Mouse (Mus musculus) kidney, postnatal 36 days (tissue): ENCODE data around the gene Serinc5.

Experiments
- DNase-seq, 2 experiments: peaks; one replicate each; pipeline ENCODE4 v3.0.0; 2021 to 2022; ENCODE audit warnings: mixed read lengths in 2 of 2

Serinc5 gene

GRCm38 (mm10) chr13:92706342-92707061, 95.6 kb downstream of the Serinc5 start:
- no peak for DNase-seq

GRCm38 (mm10) chr13:92707941-92708340, 97.0 kb downstream of the Serinc5 start:
- DNase-seq = no peak

GRCm38 (mm10) chr13:92708466-92708865, 97.6 kb downstream of the Serinc5 start:
- DNase-seq = no peak

DNA sequence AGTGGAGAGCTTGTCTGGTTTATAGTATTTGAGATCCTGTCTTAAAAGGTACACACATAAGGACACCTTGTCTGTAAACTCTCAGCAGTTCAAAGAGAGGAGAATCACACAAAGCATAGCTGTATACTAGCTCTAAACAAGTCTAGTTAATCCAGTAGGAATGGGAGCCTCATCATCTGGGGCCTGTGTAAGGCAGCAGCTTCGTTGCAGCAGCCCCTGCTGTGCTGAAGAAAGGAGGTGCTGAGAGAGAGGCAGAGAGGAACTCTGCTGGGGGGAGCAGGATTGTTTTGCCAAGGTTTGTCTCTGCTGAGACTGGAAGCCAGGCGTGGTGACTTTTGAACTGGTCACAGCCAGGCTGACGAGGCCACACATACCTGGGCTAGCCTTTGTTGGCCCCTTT, 98.6 kb downstream of the Serinc5 start:
- DNase-seq = no peak

GRCm38 (mm10) chr13:92710361-92710760, 99.5 kb downstream of the Serinc5 start:
- no peak for DNase-seq

DNA sequence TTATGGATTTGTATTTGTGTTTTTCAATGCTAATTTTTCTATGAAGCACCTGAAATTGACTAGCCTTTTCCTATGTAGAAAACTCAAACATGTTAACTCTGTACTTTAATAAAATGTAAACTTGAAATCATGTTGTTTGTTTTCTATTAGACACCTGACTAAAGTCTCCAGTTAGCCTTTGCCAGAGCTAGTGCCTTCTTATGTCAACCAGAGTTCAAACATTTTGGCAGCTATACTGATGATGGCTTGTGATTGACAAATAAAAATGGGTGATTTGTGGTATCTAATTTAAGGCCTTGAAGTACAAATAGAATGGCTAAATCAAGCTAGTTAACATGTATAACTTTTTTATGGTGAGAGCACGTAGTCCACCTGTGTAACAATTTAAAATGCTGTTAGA, 100.9 kb downstream of the Serinc5 start:
- DNase-seq = no peak

DNA sequence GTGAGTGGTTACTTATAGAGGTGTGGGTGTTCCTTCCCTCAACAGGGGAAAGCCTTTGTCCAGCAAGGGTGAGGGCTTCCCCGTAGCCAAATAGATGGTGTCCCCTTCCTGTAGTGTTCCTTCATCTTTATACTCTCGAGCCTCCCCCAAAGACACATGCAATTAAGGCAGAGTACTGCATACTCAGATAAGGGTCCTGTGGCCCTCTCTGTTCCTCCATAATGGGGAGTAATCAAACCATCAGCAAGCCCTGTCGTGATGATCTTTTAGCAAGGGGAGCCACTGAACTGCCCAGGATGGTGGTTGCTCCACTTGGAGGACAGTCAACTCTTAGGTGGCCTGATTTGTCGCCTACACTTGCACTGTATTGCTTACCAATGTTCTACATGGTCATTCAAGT, 101.7 kb downstream of the Serinc5 start:
- no peak for DNase-seq

GRCm38 (mm10) chr13:92717851-92718665, 107.2 kb downstream of the Serinc5 start:
- no peak for DNase-seq

DNA sequence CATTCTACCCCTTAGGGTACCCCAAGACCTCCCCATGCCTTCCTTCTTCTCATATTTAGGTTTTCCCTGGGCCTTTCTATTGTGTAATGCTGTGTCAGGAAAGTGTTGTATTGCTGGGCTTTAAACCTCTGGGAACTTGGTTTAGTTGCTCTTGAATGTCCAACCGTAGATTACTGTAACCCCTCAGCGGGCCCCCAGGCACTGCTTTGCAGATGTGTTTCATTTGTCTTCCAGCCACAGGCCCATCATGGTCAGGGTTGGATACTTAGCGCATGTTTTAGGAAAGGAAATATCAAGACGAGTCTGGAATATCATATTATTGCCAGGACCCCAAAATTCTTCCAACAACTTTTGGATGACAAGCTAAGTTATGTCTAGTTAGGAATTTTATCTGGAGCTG, 110.1 kb downstream of the Serinc5 start:
- DNase-seq = no peak

DNA sequence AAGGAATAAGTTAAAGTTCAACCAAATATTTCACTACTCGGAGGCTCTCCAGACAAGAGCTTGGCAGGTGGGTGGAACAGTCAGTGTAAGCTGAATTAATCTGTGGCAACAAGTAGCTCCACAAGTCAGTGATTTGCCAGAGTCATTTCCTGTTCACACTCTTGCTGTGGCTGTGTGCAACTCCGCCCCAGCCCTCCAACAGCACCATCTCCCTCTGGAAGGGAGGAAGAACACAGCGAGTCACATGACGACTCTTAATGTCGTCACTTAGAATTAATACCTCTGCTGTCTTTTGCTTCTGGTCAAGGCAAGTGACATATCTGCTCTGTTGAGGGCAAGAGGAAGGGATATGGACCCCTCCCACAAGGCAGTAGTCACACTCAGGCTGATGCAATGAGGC, 111.5 kb downstream of the Serinc5 start:
- DNase-seq = no peak

GRCm38 (mm10) chr13:92729811-92730210, 118.9 kb downstream of the Serinc5 start:
- DNase-seq = peak in 1 of 2 experiments; percentile 12

DNA sequence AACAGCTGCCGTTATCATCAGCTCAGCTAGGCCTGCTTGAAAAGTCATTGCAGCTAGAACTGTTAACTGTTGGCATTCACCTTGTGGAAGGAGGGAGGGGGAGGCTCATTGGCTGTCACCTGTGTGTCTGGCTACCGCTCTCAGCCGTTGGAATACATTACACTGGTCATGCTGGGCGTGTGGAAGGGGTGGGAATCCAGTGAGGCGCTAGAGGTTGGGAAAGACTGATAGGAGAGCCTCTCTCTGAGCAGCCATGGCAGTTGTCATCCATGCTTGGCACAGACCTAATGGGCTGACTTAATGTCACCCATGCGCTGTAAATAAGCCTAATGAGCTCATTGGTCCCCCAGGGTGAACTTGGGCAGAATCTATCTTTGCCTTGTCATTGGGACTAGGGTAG, 120.9 kb downstream of the Serinc5 start:
- no peak for DNase-seq

DNA sequence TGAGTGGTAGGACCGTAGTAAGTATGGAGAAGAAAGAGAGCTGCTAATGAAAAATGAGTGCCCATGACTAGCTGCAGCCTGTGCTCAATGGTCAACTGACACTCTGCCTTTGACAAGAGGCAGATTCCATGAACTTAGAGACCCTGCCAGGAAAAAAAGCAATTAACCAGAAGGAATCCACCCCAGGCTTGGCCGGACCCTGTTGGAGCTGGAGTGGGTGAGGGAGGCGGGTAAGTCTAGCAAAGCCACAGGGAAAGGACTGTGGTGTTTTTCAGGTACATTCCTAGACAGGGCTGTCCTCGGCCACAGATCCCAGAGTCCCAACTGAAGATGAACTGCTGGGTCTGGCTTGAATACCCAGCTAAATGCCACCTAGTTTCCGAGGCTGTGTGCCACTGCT, 121.9 kb downstream of the Serinc5 start:
- DNase-seq = no peak

DNA sequence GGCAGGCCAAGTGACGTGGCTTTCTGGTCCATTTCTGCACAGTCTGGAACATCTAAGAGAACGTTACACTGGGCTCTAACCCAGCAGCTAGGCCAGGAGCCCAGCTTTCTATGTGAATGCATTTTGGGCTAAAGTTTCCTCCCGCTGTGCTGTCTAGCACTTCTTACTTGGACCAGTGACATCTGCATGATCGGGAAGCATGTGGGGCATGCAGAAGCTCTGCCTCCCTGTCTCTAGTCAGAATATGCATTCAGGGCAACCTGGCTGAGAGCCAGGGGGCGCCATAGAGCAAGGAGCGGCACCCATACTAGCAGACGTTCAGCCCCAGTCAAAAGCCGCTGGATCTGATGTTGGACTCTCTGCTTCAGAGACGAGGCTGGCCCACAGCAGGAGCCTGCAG, 122.4 kb downstream of the Serinc5 start:
- DNase-seq = peak; percentile 37 to 82

- no peak for DNase-seq
Observed at GRCm38 (mm10) chr13:92733741-92734140, 122.8 kb downstream of the Serinc5 start.

DNA sequence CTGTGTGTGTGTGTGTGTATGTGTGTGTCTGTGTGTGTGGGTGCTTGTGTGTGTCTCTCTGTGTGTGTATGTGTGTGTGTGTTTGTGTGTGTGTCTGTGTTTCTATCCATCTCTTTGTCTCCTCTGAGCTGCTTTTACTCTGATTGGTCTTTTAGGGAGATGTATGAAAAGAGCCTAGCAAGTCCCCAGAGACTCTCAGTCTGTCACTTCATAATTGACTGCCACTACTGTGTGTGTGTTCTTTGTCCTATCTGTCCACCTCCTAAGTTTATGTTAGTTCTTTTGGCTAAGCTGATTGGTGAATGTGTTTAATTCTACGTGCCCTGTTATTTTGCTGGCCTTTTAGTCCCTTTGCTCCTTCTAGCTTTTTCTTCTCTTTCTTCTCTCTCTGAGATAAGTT, 124.8 kb downstream of the Serinc5 start:
- DNase-seq = no peak

DNA sequence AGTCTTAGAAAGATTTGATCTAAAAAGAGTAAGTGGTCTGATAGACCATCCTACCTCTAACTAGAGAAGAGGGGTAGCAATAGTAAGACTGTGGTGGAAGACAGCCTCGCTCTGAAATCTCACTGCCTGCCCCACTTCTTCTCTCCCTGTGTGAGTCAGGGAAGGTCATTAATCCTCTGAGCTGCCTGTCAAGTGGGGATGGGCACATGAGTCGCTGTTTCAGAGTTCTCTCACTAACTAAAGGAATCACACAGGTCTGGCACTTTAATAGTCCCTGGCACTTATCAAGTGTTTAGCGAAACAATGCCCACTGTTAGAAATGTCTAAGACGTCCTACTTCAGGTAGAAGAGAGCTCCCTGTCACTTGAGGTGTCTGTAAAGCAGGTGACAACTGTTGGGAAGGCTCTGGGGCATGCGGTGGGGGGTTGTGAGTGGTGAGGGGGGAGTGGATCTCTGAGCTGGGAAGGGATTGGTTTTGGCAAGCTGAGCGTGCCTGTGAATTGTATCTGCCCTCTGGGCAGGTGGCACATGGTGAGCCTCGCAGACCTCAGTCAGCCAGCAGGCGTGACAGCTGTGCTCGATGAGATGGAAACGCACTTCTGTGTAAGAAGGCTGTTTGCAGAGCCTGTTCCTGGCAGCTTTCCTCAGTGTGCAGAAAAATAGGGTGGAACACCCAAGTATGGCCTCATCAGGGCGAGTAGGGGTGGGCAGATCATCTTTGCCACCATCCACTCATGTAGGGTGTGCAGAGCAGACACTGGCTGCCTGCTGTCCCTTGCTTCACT, 125.8 kb downstream of the Serinc5 start:
- peak in 1 of 2 experiments; percentile 6 for DNase-seq

- no peak for DNase-seq
Observed at GRCm38 (mm10) chr13:92738821-92739220, 127.9 kb downstream of the Serinc5 start.

- no peak for DNase-seq
Observed at GRCm38 (mm10) chr13:92739858-92740257, 129.0 kb downstream of the Serinc5 start.

GRCm38 (mm10) chr13:92740671-92741270, 129.9 kb downstream of the Serinc5 start:
- peak; percentile 32 to 36 for DNase-seq

- no peak for DNase-seq
Observed at GRCm38 (mm10) chr13:92742886-92743285, 132.0 kb downstream of the Serinc5 start.

DNA sequence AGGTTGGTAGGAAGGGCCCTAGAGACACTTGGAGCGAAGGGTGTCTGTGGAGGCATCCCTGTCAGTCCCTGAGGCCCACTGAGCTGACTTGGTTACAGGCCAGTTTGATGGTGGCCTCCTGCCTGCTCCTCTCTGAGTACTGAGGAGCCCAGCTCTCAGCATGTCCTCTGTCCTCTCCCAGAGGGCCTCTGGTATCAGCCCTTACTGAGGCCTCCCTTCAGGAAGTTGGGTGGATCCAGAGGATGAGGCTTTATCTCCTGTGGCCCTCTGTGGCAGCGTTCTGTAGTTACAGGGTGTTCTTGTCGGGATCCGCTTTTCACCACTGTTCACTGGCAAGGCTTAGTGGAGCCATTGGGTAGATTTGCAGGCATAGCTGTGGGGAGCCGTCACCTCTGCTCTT, 132.4 kb downstream of the Serinc5 start:
- no peak for DNase-seq

GRCm38 (mm10) chr13:92750976-92751518, 140.2 kb downstream of the Serinc5 start:
- peak; percentile 58 to 84 for DNase-seq
